Mouse (Mus musculus) testis, postnatal 14 days (tissue): ENCODE measurements around the gene Etv6.

Source experiments
- DNase-seq: peaks from one replicate; pipeline ENCODE4 v3.0.0; 2021; ENCODE audit warnings: low spot score

Gene Etv6

DNA sequence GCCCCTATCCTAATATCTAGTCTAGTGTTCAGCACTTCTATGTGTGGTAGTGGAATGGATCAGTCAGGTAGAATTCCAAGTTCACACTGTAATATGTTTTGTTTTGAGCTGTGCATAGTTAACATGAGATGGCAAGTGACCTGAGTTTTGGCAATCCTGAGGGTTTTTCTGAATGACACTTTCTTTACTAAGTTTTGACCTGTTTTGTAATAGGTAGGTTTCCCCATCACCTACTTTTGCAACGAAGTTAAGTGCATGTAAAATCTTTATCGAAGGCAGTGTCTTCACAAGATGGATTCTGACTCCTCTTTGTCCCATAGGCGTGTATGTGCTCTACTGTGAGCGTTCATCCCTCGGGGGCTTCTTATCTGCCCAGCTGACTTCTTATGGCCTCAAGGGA, 74.7 kb downstream of the Etv6 start:
- DNase-seq = no peak

DNA sequence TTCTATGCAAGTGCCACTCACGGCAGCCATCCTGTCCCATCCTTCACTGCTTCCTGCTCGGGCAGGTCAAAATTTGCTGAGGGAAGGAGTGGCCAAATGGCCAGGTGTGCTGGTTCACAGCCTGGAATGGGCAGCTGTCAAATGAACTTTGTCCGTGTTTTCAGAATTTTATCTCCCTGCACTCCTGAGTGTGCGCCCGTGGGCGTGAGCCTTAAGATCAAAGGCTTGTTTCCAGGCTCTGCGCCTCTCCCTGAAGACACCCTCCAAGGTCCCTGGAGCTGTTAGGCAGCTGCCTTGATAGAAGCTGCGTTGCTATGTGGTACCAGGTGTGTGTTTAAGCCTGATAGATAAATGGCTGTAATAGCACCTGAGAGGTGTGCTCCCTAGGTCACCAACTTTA, 76.1 kb downstream of the Etv6 start:
- no peak for DNase-seq

DNA sequence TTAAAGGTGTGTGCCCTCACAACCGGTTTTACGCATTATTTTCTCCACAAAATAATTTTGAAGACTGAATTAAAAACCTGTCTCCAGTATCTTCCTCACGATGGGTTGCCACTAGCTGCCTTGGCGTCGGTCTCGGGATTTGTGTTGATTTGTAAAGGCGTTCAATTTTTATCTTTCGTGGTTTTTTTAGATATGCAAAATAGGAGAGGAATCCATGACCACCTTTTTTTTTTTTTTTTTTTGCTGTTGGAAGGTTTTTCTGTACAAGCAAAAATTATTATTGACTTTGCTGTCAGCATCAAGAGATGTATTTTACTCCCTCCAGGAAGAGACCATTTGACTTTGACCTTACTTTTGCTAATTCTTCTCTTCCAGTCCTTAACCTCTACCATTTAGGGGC, 77.3 kb downstream of the Etv6 start:
- DNase-seq = no peak

DNA sequence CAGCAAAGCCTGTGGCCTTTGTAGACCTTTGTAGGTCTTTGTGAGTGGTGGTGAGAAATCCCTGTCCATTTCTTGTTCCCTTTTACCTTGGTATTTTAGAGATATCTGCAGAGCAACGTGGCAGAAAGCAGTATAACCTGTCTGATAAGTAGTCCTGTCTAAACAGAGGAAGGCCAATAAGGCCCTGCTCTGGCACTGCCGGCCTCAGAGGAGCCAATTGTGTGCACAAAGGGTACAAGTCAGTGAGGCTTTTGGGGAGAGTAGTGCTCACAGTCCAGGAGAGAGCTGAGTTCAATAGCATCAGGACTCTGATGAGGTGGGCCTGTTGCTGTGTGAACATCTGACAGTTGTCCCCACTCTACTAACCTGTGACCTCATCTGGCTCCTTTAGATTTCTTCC, 77.7 kb downstream of the Etv6 start:
- DNase-seq = no peak

DNA sequence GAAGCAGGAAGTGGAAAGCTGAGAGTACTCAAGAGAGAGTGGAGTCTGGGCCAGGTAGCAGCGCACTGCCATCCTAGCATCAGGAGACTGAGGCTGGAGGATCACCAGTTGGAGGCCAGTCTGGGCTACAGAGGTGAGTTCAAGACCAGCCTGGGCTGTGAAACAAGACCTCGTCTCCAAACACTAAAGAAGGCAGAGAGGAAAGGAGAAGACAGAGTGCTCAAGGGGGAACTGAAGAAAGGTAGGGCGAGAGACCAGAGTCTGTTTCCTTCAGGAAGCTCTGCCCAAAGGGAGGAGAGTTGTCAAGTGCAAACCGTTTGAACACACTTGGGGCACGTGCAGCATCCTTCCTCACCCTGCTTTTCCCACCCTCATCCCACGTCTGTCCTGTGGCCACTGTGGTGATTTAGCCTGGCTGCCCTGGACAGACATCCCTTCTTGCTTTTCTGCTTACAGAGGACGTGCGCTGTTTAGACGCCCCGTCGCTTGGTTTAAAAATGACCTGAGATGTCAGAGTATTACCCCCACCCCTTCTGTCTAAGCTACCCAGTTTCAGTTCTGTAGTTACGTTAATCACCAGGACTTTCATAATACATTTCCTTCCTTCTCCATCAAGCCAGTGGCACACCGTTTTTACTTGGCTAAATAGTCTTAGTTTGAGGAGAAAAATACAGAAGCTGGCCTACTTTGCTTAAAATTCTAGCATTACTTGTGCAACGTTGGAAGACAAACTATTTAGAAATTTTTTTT, 79.9 kb downstream of the Etv6 start:
- no peak for DNase-seq

DNA sequence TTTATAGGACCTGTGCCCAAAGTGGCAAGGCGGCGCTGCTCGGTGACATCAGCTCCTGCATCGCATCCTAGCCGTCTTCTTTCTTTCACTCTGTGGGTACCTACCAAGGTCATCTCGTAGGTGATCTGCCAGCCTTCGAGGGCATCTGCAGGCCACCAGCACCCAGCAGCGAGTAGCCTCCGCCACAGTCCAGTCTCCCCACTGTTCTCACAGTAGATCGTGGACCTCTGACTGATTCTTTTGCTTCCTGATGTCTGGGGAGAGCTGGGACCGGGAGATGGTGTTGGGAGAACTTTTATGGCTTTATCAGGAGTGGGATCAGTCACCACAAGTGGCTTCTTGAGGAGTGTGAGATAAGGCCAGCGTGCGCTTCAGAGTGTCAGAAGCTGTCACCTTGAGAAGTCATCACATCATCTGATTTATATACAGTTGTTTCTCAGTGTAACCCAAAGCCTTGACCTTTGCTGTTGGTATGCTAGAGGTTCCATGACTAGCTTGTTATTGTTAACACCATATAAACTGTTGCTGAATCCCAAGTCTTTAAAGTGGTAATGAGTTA, 82.0 kb downstream of the Etv6 start:
- no peak for DNase-seq

DNA sequence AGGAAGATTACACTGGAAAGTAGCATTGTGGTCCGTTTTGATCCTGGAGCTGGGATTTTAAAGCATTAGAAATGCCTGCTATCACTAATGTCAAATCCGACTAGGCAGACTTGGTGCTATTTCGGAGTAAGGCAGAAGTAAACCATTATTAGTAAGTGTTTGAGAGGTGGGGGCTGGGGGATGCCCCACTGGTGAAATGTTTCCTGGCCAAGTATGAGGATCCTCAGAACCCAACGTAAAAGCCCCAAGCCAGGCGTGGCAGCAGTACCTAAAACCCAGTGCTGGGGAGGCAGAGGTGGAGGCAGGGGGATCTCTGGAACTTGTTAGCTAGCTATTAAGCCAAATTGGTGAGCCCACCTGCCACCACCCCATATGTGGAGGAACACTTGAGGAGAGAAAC, 83.0 kb downstream of the Etv6 start:
- no peak for DNase-seq

DNA sequence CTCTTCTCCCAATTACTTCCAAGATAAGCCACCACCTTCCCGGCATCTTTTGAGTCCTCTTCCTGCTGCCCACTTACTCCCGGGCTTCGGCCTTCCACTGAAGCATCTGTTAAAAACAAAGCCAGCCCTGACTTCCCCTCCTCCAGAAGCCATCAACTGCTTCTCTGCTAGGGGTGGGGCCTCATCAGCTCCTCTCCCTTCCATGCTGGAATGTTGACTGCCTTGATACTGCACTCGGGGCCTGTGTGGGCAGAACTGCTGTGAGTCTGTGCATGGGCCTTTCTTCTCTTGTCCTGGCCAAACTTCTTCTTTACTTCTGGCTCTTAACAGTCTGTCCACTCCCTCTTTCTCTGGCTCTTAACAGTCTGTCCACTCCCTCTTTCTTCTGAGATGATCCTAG, 83.6 kb downstream of the Etv6 start:
- DNase-seq = no peak

DNA sequence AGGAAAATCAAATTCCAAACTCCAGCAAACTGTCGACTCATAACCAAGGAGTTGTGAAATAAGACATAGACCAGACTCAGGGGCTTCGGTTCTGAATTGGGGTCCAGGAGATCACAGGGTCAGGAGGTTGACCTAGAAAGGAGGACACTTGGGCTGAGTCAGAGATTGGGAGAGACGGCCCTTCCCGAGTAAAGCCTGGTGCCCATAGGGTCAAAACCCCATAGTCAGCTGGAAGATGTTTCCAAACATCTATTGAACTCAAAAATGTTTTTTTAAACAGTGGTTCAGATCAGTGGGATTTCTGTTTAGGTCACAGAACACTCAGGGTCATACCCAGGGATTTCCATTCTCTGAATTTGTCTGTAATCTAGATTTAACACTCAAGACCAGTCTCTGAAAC, 84.7 kb downstream of the Etv6 start:
- no peak for DNase-seq

DNA sequence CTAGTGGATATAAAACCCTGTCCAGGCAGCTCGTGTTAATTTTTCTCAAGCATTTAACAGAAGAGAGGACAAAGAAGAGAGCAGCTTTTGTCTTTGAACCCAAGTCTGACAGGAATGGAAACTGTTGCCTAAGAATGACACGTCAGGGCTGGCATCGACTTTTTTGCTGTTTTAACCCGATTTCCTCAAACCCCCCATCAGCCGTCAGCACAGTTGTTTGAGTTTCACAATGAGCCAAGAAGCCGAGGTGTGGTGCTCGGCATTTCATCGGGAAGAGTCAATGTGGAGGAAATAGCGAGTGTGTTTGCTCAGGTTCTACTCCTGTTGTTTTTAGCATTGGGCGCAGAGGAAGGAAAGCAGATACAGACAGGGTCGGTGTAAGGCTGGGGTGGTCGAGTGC, 85.2 kb downstream of the Etv6 start:
- DNase-seq = no peak

DNA sequence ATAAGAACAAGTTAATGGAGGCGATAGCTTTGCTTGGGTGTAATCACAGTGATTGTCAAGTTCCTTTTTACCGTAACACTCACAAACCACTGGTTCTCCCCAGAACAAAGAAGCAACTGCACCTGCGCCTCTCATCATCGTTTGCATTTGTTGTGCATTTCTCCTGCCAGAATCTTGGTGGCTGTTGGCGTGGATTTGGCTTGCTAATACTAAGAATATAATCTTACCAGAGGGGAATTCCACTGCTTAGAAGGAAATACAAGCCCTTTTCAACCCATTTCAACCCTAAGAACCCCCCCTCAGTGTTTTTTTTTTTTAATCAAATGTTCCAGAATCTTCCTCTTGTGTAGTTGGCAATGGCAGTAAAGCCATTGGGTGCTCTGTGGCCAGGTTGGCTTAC, 87.4 kb downstream of the Etv6 start:
- DNase-seq = no peak

DNA sequence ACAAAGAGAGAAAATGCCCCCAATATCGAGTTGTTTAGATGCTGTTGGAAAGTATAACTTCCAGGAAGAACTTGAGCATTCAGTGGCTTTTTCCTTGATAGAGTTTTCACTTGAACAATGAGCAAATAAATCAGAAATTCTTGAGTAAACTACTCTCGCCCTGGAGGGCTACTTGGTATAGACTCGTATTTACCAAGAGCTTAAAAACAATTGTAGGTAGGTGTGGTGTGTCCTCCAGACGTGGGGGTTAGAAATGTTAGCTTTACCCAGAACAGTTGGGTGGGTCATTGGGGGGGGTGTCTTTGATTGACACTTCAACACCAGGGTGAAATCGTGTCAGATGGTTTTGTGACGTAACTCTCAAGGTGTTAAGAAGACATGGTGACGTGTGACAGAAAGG, 88.0 kb downstream of the Etv6 start:
- no peak for DNase-seq

DNA sequence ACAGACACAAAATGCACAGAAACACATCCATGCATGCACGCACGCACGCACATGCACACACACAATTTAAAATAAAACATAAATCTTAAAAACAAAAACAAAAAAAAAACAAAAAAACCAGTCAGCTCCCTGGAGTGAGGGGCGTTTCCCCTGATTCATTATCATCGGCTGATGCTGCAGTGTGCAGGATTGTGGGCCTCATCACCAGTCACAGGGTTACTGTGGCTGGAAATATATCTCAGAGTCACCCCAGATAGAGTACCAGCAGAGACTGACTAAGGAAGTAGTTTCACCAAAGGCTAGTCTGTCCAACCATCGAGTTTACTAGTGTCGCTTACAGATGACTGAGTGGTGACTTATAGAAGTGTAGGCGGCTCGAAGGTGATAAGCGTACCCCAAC, 88.8 kb downstream of the Etv6 start:
- no peak for DNase-seq

DNA sequence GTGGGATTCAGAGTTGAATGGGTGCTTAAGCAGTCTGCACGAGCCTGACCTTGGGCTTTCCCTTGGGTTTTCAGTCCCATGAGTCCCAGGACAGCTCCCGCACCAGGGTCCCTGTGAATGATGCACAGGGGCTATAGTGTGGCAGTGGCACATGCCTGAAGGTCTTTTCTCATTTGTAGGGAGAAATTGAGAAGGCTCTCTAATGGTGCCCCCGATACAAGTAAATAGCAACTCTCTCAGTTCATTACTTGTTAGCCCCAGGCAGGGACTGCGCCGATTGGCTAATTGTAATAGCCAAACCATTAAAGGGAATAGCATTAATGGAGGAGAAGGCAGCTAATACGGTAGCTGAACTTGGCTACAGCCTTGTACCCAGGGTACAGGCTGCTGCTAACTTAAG, 92.5 kb downstream of the Etv6 start:
- no peak for DNase-seq

DNA sequence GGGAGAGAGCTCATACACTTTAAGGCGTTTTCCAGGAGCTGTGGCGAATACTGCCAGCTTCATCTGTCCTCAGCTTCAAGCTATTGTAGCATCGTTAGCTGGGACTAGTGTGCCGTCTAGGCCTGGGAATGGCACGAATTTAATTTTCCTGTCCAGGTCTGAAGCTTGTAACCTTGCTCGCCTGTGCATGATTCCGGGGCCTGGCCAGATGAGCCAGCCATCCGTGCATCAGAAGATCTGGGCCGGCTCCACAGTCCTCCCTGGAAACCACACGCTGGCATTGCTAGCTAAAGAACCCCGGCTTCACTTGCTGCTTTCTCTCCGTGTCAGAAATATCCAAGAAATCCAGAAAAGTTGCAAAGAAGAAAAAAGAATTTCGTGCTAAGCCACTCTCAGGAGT, 93.1 kb downstream of the Etv6 start:
- DNase-seq = no peak

DNA sequence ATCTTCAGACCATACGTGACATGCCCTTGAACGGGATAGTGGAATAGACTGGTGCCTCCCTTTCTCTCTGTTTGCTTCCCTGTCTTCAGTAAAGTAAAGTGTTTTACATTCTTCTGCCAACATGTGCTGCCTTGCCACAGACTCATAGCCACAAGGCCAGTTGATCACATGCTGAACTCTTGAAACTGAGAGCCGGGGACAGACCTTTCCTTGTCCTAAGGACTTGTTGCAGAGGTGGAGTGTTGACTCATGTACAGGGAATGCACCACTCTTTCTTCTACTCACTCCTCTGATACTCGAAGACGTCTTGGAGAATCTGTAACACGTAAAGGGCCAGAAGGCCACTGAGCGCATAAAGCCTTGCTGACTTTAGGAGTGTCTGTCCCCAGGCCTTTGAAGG, 94.3 kb downstream of the Etv6 start:
- DNase-seq = no peak

DNA sequence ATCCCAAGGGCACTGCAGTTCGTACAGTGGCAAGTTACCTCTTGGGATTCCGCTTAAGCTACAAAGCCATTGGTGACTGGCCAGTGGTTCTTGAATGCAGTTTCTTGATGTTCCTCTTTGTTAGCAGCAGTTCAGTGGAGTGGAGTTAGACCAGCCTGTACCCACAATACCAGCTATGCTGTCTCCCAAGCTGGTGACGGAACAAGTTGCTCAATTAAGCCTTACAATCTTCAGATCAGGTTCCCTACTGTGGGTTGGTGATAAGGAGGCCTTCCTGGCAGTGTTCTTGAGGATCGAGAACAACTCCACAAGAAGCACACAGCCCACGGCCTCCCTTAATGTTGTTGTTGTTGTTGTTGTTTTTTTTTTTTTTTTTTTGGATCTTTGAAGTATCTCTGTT, 95.3 kb downstream of the Etv6 start:
- no peak for DNase-seq

DNA sequence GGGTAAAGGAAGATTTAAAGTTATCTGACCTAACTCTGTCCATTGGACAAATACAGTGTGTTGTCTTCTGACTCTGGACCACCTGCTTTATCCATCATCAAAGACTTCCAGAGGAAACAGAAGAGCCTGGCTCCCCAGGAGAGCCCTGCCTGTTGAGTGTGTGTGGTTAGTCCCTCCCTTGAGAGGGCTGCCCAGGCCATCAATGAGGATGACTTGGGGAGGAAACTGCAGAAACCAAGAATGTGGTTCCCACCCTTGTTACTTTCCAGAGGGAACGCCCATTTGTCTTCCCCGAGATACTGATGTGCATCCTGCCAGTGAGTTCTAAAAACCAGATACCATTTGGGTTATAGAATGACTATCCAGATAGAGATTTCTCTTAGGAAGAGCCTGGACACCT, 96.1 kb downstream of the Etv6 start:
- no peak for DNase-seq

DNA sequence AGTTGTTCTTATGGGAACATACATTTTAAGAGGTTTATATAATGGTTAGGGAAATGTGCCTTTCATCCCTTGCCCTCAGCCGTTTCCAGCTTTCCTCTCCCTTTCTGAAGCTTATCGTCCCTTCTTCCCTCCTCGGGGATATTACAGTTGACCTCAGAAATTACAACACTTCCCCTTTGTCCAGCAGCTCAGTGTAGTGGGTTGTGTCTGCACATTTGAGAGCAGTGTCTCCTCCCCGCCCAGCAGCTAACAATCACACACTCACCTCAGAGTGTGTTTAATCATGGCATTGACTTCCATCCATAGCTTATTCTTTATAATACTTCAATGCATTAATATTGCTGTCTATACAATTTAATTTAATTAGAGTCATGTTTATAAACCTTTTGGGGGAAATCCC, 98.3 kb downstream of the Etv6 start:
- DNase-seq = no peak

DNA sequence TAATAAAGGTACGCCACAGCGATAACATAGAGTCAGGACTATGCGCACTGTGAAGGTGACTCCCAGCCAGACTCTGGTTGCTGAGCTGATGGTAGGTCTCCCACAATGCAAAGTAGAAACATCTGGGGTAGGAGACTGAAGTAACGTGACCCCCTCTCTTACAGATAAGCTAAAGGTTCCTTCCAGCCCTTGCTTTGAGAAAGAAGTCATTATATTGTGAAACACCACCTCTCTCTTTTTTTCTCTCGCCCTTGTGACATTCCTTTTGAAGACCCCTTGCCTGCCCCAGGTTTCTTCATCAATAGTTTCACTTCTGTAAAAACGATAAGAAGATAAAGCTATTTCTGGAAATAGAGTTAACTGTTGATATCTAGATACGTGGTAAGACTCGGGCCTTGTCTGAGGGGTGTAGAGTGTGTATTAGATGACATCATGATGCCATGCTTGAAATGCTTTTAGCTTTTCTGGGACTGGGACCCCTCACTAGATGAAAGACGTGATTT, 99.4 kb downstream of the Etv6 start:
- no peak for DNase-seq

DNA sequence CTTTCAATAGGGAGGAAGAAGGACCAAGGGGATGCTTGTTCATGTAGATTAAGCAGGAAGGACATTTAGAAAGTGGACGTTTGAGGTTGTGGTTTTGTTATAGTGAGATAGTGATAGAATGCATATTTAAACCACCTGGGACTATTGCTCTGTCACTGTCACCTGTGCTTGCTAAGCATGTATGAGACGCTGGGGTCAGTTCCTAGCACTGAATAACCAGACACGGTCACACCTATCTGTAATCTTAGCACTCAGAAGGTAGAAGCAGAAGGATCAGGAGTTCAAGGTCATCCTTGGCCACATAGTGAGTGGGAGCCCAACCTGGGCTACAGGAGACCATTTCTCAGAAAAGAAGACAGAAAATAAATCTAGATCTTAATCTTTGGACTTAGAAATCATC, 100.8 kb downstream of the Etv6 start:
- no peak for DNase-seq

DNA sequence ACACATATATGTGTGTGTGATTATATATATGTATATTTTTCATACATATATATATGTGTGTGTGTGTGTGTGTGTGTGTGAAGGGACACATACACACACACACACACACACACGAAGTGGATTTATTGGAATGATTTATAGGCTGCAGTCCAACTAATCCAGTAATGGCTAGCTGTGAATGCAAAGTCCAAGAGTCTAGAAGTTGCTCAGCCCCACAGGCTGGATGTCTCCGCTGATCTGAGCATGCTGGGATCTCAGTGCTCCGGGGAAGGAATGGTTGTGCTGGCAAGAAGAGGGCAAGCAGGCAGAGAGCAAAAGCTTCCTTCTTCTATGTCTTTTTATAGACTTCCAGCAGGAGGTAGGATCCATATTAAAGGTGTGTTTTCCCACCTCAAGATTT, 103.9 kb downstream of the Etv6 start:
- no peak for DNase-seq

DNA sequence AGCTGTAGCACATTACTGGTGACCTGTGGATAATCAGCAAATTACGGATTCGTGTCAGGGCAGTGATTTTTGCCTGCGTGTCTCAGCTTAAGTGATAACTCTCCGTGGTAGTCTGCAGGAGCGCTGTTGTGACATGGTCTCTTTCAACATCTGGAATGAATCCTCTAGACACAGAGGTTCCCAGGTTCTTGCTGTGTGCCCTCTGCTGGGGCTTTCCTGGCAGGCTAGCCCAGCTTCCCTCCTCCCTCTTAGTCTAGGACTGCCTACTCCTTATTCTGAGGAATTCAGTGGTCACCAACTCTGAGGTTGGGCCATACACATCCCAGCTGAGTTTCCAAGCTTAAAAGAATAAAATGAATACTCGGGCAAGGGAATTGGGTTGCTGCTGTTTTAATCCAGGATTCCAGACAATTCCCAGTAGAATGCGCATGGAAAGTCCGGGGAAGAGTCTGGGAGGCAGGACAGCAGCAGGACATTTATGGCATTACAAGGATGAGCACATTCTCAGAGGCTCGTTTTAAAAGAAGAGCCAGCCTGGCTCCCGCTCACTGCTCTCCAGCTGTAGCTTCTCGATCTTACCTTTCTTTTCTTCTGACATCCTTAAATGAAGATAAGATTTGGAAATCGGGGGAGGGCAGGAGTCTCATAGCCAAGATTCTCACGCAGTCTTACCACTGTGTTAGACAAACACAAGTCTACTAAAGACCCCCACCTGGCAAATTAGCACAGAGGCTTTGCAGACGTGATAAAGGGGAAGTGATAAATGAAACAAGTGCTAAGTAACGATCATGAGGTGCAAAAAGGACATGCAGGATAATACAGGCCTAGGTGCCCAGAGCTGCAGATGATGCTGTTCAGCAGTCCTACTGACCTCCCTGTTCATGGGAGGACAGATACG, 105.5 kb downstream of the Etv6 start:
- DNase-seq = no peak
